Mouse (Mus musculus): Measurements from ENCODE around the gene Bcl11b. TPM values are rescaled to one million over a fixed set of nuclear protein-coding genes. Genes with fewer than 3 reads are reported as not detected.

Gene Bcl11b
- 211 TPM for total RNA-seq (2023)

GRCm38 (mm10) chr12:108003483-108003882 lies at the start of gene Bcl11b:
Bcl11b (minus strand) TSS chr12:108003602.

Other genes starting within 250 kb of the Bcl11b start
- 69.0 TPM for gene Setd3, start 175.7 kb upstream of the Bcl11b start, total RNA-seq (2023)
- gene Ccnk, start 176.0 kb upstream of the Bcl11b start, total RNA-seq (2023), result 82.5 TPM